Mouse (Mus musculus) intestine, postnatal 0 days (tissue): ENCODE results near the gene Cfap221. TPM values are rescaled to one million over a fixed set of nuclear protein-coding genes. Genes with fewer than 3 reads are reported as not detected.
A peak's percentile ranks its signal among the peaks of the same experiment; 100 is the strongest.

Source experiments
- ATAC-seq: fragments of 200-750 bp; cut with Nextera tagmentation; 2 replicates; pipeline ENCODE4 v1.8.0; 2017; ENCODE audit warnings: mild to moderate bottlenecking, moderate TSS enrichment, moderate library complexity
- H3K27ac ChIP-seq: fragments of 300-500 bp; sonication (generic); 2 replicates; pipeline ENCODE4 v1.5.1; 2014; ENCODE audit warnings: mild to moderate bottlenecking, low read depth, low read length, moderate library complexity
- H3K27me3 ChIP-seq: fragments of 300-500 bp; sonication (generic); replicated peaks from 2 replicates; pipeline ENCODE4 v1.6.1; 2014; ENCODE audit warnings: low read length, mixed read lengths; ENCODE audit not compliant: control insufficient read depth, insufficient read depth
- H3K36me3 ChIP-seq: fragments of 300-500 bp; sonication (generic); 2 replicates; pipeline ENCODE4 v1.6.1; 2014; ENCODE audit warnings: mild to moderate bottlenecking, moderate library complexity; ENCODE audit not compliant: control insufficient read depth, insufficient read depth
- H3K4me1 ChIP-seq: fragments of 300-500 bp; sonication (generic); replicated peaks from 2 replicates; pipeline ENCODE4 v1.6.1; 2014; ENCODE audit warnings: antibody characterized with exemption, low read length, mixed read lengths; ENCODE audit not compliant: control insufficient read depth, insufficient read depth
- H3K4me2 ChIP-seq: fragments of 300-500 bp; sonication (generic); replicated peaks from 2 replicates; pipeline ENCODE4 v1.6.1; 2014; ENCODE audit warnings: low read depth, mild to moderate bottlenecking, moderate library complexity
- H3K4me3 ChIP-seq: fragments of 300-500 bp; sonication (generic); 2 replicates; pipeline ENCODE4 v1.5.1; 2014; ENCODE audit warnings: low read depth, low read length
- H3K9ac ChIP-seq: fragments of 300-500 bp; sonication (generic); 2 replicates; pipeline ENCODE4 v1.6.1; 2014; ENCODE audit warnings: mild to moderate bottlenecking, low read depth, low read length
- H3K9me3 ChIP-seq: fragments of 300-500 bp; sonication (generic); 2 replicates; pipeline ENCODE4 v1.6.1; 2016; ENCODE audit warnings: mixed run types; ENCODE audit not compliant: control insufficient read depth
- CTCF ChIP-seq: sonication (generic); IDR thresholded peaks from 2 replicates; pipeline ENCODE4 v1.5.1; 2016; ENCODE audit warnings: low read depth, mild to moderate bottlenecking, control low read depth, antibody characterized with exemption, moderate library complexity
- WGBS: fragments of 180-500 bp; shearing (Covaris S2); extraction: QIAGEN DNeasy Blood & Tissue Kit; methylation state at CpG from one replicate; pipeline ENCODE4 v1.1.7; 2014; 5-methylcytosine and 5-hydroxymethylcytosine counted together
- polyA plus RNA-seq: library from polyadenylated mRNA; unstranded; fragments of >200 nt; fragmentation: Nextera tagmentation; extraction: Ambion mirVana; gene quantifications from 2 replicates; pipeline ENCODE4 v1.2.1, GENCODE M21; 2015

The Cfap221 gene
- polyA plus RNA-seq, 1 experiment from 2014 or later = not detected

DNA sequence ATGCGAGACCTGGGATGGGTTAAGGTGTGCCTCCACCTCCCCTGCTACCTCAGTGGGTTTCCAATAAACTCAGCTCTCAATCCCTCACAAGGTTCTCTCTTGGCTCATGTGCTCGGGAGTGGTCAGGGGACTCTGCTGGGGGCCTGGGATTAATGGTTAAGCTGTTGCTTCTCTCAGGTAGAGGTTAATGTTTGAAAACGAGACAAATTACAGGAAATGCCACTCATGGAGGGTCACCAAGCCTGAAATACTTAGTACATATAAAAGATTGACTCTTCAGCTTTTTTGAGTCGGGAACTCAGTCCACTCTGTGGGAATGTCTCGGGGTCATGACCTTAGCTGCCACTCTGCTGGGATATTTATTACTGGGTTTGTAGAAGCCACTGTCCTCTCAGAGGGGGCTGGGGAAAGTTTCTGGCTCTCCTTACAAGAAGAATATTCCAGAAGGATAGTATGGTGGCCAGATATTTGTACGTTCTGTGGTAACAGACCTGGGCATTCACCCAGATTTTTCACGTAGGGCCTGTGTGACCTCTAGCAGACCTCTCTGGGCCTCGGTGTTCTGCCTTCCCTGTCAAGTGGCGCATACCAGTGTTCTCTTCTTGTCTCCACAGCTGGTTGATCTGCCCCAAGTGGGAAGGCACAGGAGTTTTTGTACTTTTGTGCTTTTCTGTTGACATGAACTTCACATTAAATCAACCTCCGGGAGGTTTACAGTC, 27.5 kb upstream of the Cfap221 start:
- Histone ChIP-seq H3K27ac (no peak overlapping the region), H3K9ac (no peak overlapping the region), H3K4me1 (no peaks in the 10 kb centered on the region), H3K27me3 (no peaks in the 10 kb centered on the region), H3K4me3 (no peak overlapping the region), H3K4me2 (no peak overlapping the region), H3K36me3 (no peaks in the 10 kb centered on the region), H3K9me3 (no peaks in the 10 kb centered on the region)
- 32% methylated on average over 10 of the region's 10 CpGs for WGBS
- TF ChIP-seq CTCF = no peak
- no peak for ATAC-seq

DNA sequence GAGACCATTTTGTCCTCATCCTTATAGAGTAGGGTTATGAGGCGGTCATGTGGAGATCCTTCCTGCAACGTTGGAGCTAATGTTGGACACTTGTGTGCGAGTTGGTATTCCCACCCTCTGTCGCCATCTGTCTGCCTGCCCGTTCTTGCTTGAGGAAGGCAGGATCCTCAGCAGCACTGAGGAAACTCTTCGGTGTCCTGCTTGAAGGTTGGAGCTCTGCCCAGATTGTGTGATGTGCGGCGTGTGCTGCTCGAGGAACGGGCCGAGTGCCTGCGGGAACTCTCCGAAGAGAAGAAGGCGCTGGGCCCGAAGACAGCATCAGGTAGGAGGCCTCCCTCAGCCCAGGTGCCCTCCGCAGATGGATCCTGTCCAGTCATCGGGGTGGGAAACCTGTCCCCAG, 24.9 kb upstream of the Cfap221 start:
- Histone ChIP-seq H3K4me1 (no peaks in the 10 kb centered on the region), H3K4me2 (no peak overlapping the region), H3K27me3 (no peaks in the 10 kb centered on the region), H3K27ac (no peak overlapping the region), H3K9me3 (no peaks in the 10 kb centered on the region), H3K4me3 (no peak overlapping the region), H3K9ac (no peak overlapping the region), H3K36me3 (no peaks in the 10 kb centered on the region)
- 77% methylated on average over 17 of the region's 17 CpGs for WGBS
- no peak for ATAC-seq
- TF ChIP-seq CTCF = no peak

DNA sequence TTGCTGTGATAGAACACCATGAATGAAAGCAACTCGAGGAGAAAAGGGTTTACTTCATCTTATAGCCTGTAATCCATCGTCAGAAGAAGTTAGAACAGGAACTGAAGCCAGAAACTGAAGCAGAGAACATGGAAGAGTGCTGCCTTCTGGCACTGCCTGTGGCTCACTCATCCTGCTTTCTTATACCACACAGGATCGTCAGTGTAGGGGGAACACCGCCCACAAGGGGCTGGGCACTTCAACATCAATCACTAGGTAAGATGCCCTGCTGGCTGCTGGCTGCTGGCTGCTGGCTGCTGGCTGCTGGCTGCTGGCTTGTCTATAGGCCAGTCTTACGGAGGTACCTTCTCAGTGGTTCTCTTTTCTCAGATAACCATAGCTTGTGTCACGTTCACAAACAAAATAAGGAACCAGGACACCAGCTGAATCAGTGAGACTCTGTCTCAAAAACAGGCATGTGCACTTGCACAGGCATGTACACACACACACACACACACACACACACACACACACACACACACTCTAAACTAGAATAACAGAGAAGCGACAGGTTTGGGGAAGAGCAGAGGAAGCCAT, 23.4 kb upstream of the Cfap221 start:
- H3K36me3 ChIP-seq = no peaks in the 10 kb centered on the region
- H3K9ac ChIP-seq = no peak overlapping the region
- H3K4me3 ChIP-seq = no peak overlapping the region
- no peaks in the 10 kb centered on the region for H3K4me1 ChIP-seq
- no peak for TF ChIP-seq CTCF
- WGBS = 65% methylated on average over 7 of the region's 7 CpGs
- no peaks in the 10 kb centered on the region for H3K9me3 ChIP-seq
- no peaks in the 10 kb centered on the region for H3K27me3 ChIP-seq
- ATAC-seq = no peak
- no peak overlapping the region for H3K4me2 ChIP-seq
- no peak overlapping the region for H3K27ac ChIP-seq

DNA sequence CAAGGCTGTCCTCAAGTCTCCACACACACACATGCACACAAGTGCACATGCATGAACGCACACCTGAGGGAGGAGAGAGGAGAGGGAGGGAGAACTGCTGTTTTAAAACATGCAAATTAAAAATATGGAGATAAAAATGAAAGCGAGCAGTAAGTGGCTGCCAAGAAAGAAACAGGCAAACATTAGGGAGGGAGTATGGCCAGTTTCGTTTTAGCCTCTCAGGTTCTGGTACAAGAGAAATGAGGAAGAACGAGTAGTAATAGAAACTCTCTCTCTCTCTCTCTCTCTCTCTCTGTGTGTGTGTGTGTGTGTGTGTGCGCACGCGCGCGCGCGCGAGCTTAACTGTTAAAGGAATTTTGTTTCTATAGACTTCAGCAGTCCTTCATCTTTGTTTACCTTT, 22.4 kb upstream of the Cfap221 start:
- H3K4me3 ChIP-seq = no peak overlapping the region
- no peak overlapping the region for H3K4me2 ChIP-seq
- WGBS = 83% methylated on average over 12 of the region's 12 CpGs
- no peak overlapping the region for H3K27ac ChIP-seq
- no peaks in the 10 kb centered on the region for H3K27me3 ChIP-seq
- H3K9me3 ChIP-seq = no peaks in the 10 kb centered on the region
- TF ChIP-seq CTCF = no peak
- no peaks in the 10 kb centered on the region for H3K4me1 ChIP-seq
- no peak overlapping the region for H3K9ac ChIP-seq
- ATAC-seq = no peak
- H3K36me3 ChIP-seq = no peaks in the 10 kb centered on the region

DNA sequence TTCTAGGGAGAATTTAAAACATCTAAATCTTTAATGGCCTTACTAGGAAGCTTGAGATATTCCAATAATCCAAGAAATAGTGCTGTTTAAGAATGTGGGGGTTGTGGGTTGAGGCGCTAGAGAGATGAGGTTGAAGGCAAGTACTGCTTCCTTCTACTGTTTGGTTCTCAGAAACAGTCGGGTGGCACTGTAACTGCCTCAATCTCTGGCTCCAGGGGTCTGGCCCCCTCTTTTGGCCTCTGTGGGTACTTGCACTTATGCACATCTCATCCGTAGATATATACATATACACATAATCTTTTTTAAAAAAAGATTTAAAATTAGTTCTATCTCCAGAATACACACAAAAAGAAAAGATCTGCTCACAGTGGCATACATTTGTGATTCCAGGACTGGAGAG, 21.9 kb upstream of the Cfap221 start:
- ATAC-seq = no peak
- no peaks in the 10 kb centered on the region for H3K27me3 ChIP-seq
- H3K4me1 ChIP-seq = no peaks in the 10 kb centered on the region
- WGBS = 72% methylated on average over 3 of the region's 3 CpGs
- no peak overlapping the region for H3K9ac ChIP-seq
- H3K4me2 ChIP-seq = no peak overlapping the region
- no peaks in the 10 kb centered on the region for H3K9me3 ChIP-seq
- no peak overlapping the region for H3K4me3 ChIP-seq
- H3K27ac ChIP-seq = no peak overlapping the region
- H3K36me3 ChIP-seq = no peaks in the 10 kb centered on the region
- 0 out of 2 replicates have a peak, but pooled peaks have one; percentile 7 for TF ChIP-seq CTCF

DNA sequence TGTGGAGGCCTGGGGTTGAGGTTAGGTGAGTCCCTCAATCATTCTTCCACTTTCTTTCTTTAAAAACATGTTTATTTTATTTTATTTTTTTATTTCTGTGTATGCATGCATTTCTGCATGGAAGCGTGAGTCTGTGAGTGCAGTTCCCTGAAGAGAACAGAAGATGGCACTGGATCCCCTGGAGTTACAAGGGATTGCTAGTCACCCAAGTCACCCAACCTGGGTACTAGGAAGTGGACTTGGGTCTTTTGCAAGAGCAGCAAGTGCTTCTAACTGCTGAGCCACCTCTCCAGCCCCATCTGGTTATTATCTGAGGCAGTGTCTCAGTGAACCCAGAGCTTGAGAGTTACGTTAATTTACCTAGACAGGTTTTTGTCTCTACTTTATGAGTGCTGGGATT, 19.2 kb upstream of the Cfap221 start:
- WGBS = 74% methylated on average over 2 of the region's 2 CpGs
- peak; percentile 53; the same call in 1 of the 2 replicates for ATAC-seq
- H3K36me3 ChIP-seq = no peaks in the 10 kb centered on the region
- H3K9ac ChIP-seq = no peak overlapping the region
- H3K9me3 ChIP-seq = no peaks in the 10 kb centered on the region
- no peaks in the 10 kb centered on the region for H3K27me3 ChIP-seq
- H3K4me2 ChIP-seq = no peak overlapping the region
- H3K27ac ChIP-seq = no peak overlapping the region
- no peak overlapping the region for H3K4me3 ChIP-seq
- TF ChIP-seq CTCF = peak; percentile 73
- no peaks in the 10 kb centered on the region for H3K4me1 ChIP-seq
